Mouse (Mus musculus): Measurements from ENCODE around the gene Slc13a5. TPM values are rescaled to one million over a fixed set of nuclear protein-coding genes. Genes with fewer than 3 reads are reported as not detected.

Gene Slc13a5
- polyA plus RNA-seq, 1 experiment from 2014 or later: 0.84 TPM

DNA sequence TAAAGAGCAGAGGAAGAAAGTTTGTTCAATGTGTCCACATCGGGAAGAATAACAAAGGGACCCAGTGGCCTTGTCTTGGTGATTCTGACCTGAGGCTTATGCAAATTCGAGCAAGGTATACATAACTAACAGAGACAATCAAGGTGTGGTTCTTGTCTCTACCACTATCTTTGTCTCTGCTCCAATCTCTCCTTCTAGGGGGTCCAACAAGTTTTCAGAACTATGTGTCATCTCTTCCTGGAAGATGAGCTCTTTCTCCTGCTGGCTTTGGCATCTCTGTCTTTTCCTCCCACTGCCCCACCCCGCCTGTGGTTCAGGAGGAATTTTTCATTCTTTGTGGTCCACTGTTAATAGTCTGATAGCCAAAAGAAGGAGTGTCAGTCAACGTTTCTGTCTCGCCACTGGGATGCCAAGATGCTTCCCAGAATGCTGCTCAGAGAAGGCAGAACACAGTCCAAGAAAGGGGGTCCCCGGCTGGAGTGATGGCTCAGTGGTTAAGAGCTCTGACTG is 19.0 kb upstream of the Slc13a5 start:
- no peak overlapping the region for H3K4me2 ChIP-seq (replicated peaks)
- H3K36me3 ChIP-seq: no peaks in the 10 kb centered on the region
- H3K27me3 ChIP-seq: no peaks in the 10 kb centered on the region
- no peak overlapping the region for H3K27ac ChIP-seq
- no peak overlapping the region for H3K9ac ChIP-seq
- H3K4me1 ChIP-seq: no peaks in the 10 kb centered on the region
- no peak for ATAC-seq (ENCODE audit: low FRiP score, low read depth)
- no peak overlapping the region for H3K4me3 ChIP-seq
- H3K9me3 ChIP-seq: no peaks in the 10 kb centered on the region; the same call in 1 of the 2 replicates
- WGBS: 74% methylated on average over 6 of the region's 6 CpGs

GRCm38 (mm10) chr11:72284532-72285182 is 17.6 kb upstream of the Slc13a5 start:
- Histone ChIP-seq H3K36me3 (no peaks in the 10 kb centered on the region), H3K4me1 (no peaks in the 10 kb centered on the region), H3K4me2 (replicated peaks) (no peak overlapping the region), H3K4me3 (no peak overlapping the region), H3K27ac (no peak overlapping the region), H3K9ac (no peak overlapping the region), H3K9me3 (no peaks in the 10 kb centered on the region; the same call in 1 of the 2 replicates), H3K27me3 (no peaks in the 10 kb centered on the region)
- no peak for ATAC-seq (ENCODE audit: low FRiP score, low read depth)
- WGBS: 67% methylated on average over 14 of the region's 14 CpGs

DNA sequence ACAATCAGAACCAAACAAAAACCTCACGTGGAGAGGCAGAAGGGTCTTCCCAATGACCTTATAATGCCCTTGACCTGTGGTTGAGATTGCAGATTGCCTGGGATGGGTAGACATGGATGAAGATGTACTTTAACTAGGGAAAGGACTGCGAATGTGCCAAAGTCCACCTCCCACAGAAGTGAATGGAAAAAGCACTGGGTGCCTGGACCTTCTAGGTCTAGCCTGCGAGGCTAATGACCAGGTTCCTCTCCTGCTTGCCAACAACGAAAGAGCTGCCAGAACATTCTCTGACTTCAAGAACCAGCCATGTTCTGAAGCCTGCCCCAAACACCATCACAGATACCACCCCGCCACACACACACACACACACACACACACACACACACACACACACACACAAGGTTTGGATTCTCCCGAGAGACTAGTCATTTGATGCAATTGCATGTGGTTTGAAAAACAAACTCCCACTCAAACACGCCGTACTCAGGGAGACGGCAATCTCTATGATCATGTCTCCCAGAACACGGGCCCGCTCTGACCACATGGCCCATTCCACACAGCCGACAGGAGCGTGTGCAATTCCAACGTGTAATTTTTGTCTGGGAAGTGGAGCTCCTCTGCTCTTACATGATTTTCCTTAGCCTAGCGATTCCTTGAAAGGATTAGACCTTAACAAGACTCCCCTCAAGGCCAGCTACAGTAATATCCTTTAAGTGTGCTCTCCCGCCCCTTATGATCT is 16.6 kb upstream of the Slc13a5 start:
- Histone ChIP-seq H3K9ac (no peak overlapping the region), H3K27me3 (no peaks in the 10 kb centered on the region), H3K4me2 (replicated peaks) (no peak overlapping the region), H3K27ac (no peak overlapping the region), H3K36me3 (no peaks in the 10 kb centered on the region), H3K4me1 (no peaks in the 10 kb centered on the region), H3K9me3 (no peaks in the 10 kb centered on the region; the same call in 1 of the 2 replicates), H3K4me3 (no peak overlapping the region)
- ATAC-seq (ENCODE audit: low FRiP score, low read depth): no peak
- WGBS: 86% methylated on average over 16 of the region's 16 CpGs

DNA sequence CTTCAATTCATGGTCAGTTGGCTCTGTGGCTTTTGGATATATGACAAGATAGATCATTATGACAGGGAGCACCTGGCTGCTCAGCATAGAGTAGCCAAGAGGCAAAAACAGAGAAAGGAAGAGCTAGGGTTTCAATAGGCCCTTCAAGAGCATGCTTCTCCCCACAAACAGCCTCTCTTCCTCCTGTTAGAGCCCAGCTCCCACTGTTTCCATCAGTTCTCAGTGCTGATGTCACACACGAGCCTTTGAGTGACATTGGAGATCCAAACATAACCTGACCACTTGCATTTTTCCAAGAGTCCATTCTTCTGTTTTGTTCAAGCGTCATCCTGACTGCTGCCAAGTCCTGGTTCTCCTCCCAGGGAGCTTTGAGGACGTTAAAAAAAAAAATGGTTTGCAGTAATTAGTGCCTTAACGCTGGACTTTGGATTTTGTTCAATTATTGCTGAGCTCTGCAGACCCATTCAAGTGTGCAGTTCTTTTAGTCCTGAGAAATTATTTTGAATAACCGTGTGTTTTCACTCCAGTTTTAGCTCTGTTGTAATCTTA is 14.9 kb upstream of the Slc13a5 start:
- Histone ChIP-seq H3K4me3 (no peak overlapping the region), H3K27ac (no peak overlapping the region), H3K27me3 (no peaks in the 10 kb centered on the region), H3K4me1 (no peaks in the 10 kb centered on the region), H3K36me3 (no peaks in the 10 kb centered on the region), H3K9me3 (no peaks in the 10 kb centered on the region; the same call in 1 of the 2 replicates), H3K4me2 (replicated peaks) (no peak overlapping the region), H3K9ac (no peak overlapping the region)
- no peak for ATAC-seq (ENCODE audit: low FRiP score, low read depth)
- 58% methylated on average over 5 of the region's 5 CpGs for WGBS

DNA sequence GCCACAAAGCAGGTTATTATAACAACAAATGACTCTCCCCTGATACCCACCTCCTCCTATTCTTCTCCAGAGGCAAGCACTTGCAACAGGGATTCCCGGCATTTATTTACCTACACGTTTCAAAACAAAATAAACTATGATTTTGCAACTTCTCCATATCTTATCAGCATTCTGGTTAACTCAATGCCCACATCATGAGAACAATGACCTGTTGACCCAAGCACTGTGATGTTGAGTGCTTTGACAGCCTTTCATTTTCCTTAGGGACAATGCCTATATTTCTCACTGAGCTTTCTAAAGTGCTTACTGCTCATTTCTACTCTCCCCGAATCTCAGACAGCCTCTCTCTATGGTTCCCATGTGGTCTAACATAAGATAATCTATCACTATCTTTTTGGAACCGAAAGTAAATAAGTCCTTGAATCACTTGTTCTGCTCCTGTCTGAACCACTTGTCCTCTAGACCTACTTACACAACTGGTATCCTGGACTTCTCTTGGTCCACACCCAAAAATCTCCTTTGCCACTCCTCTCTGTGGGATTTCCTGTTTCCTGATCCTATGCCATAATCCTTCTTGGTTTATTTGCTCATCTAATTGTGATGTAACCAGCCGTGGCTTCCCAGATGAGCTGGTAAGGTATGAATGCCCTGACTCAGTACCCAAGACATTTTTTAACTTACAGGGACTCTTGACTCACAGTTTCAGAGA is 14.3 kb upstream of the Slc13a5 start:
- no peaks in the 10 kb centered on the region for H3K36me3 ChIP-seq
- WGBS: 82% methylated on average over 5 of the region's 5 CpGs
- H3K4me2 ChIP-seq (replicated peaks): no peak overlapping the region
- no peak overlapping the region for H3K27ac ChIP-seq
- H3K4me1 ChIP-seq: no peaks in the 10 kb centered on the region
- no peak overlapping the region for H3K9ac ChIP-seq
- ATAC-seq (ENCODE audit: low FRiP score, low read depth): no peak
- no peak overlapping the region for H3K4me3 ChIP-seq
- no peaks in the 10 kb centered on the region for H3K27me3 ChIP-seq
- no peaks in the 10 kb centered on the region; the same call in 1 of the 2 replicates for H3K9me3 ChIP-seq

- Histone ChIP-seq H3K4me2 (replicated peaks) (no peak overlapping the region), H3K9ac (no peak overlapping the region), H3K27me3 (peaks cover 13% of the 10 kb centered on the region), H3K36me3 (no peaks in the 10 kb centered on the region), H3K4me1 (no peaks in the 10 kb centered on the region), H3K9me3 (no peaks in the 10 kb centered on the region), H3K4me3 (no peak overlapping the region), H3K27ac (no peak overlapping the region)
- no peak for ATAC-seq (ENCODE audit: low FRiP score, low read depth)
- 73% methylated on average over 3 of the region's 3 CpGs for WGBS
Observed at GRCm38 (mm10) chr11:72273341-72273740, 6.3 kb upstream of the Slc13a5 start.

GRCm38 (mm10) chr11:72271761-72272160 is 4.7 kb upstream of the Slc13a5 start:
- no peak for ATAC-seq (ENCODE audit: low FRiP score, low read depth)
- Histone ChIP-seq H3K27ac (no peak overlapping the region), H3K4me2 (replicated peaks) (no peak overlapping the region), H3K4me3 (no peak overlapping the region), H3K9me3 (no peaks in the 10 kb centered on the region), H3K27me3 (peaks cover 28% of the 10 kb centered on the region), H3K9ac (no peak overlapping the region), H3K4me1 (peaks cover 6% of the 10 kb centered on the region), H3K36me3 (no peaks in the 10 kb centered on the region)
- WGBS: 46% methylated on average over 1 of the region's 1 CpGs

DNA sequence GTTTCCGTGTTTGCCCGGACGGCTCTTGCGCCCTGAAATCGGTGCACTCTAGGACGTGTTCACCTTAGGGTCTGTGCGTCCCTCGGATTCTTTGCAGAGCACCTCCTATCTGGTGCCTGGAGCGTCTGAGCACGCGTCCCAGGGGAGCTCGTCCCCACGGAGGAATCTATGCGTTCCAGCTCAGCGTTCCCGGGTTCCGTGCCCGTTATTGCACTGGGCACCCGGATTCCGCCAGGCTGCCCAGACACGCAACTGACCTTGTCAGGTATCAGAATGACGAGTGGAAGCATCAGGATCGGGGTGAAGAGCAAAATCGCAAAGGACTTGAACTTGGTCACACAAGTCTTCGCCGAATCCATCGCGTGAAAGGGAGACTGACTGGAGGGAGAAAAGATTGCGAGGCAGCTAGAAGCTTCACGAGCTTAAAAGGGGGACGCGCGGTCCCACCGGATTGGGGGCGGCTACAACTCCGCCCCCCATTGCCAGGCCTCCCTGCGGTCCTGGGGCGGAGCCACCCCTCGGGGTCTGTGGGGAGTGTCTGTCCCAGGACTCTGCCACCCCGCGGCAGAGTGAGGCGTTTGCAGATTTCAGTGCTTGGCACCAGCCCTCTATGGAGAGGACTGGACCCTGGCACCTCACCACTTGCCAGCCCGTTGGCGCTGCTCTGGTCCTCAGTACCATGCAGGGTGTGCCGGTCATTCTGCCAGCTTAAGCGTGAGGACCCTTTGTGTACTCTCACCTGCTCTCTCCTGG is 639 bp downstream of the Slc13a5 start:
- peaks cover 67% of the 10 kb centered on the region for H3K27me3 ChIP-seq
- peak; percentile 61; the same call in 1 of the 2 replicates for ATAC-seq (ENCODE audit: low FRiP score, low read depth)
- H3K36me3 ChIP-seq: no peaks in the 10 kb centered on the region
- no peaks in the 10 kb centered on the region for H3K9me3 ChIP-seq
- H3K9ac ChIP-seq: peak overlapping the region; percentile 62
- peak overlapping the region; percentile 85 for H3K4me2 ChIP-seq (replicated peaks)
- H3K27ac ChIP-seq: no peak overlapping the region
- under 1% methylated on average over 46 of the region's 46 CpGs for WGBS
- H3K4me3 ChIP-seq: peak overlapping the region; percentile 44
- H3K4me1 ChIP-seq: peaks cover 15% of the 10 kb centered on the region

DNA sequence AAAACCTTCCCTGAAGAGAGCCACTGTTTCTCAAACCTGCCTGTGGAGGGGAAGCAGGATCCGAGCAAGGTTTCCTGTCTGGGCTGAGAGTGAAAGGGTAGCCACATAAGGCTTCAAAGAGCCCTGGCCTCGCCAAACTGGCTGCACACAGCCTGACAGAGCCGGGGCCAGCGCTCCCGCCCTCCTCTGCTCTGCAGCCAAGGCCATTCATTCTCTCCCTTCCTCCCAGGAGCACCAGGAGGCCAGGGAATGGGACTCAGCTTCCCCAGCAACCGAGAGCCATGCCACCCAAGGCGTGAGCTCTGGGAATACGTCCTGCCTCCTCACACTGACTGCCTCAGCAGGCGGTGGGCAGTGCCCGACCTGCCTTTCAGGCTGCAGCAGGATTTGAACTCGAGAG is 1.5 kb downstream of the Slc13a5 start:
- WGBS: 8% methylated on average over 11 of the region's 11 CpGs

GRCm38 (mm10) chr11:72256441-72256840 is 10.6 kb downstream of the Slc13a5 start:
- no peak overlapping the region for H3K4me2 ChIP-seq (replicated peaks)
- H3K4me3 ChIP-seq: no peak overlapping the region
- no peak overlapping the region for H3K9ac ChIP-seq
- H3K27me3 ChIP-seq: no peaks in the 10 kb centered on the region
- no peaks in the 10 kb centered on the region for H3K4me1 ChIP-seq
- ATAC-seq (ENCODE audit: low FRiP score, low read depth): no peak
- H3K27ac ChIP-seq: no peak overlapping the region
- no peaks in the 10 kb centered on the region for H3K9me3 ChIP-seq
- WGBS: 80% methylated on average over 2 of the region's 2 CpGs
- H3K36me3 ChIP-seq: no peaks in the 10 kb centered on the region

More for the DNA sequence above, 1.5 kb downstream of the Slc13a5 start:
- H3K36me3 ChIP-seq: no peaks in the 10 kb centered on the region
- H3K9ac ChIP-seq: no peak overlapping the region
- ATAC-seq (ENCODE audit: low FRiP score, low read depth): no peak
- H3K9me3 ChIP-seq: no peaks in the 10 kb centered on the region
- no peak overlapping the region for H3K27ac ChIP-seq
- H3K27me3 ChIP-seq: peaks cover 62% of the 10 kb centered on the region
- H3K4me3 ChIP-seq: peak overlapping the region; percentile 44
- peak overlapping the region; percentile 85; the same call in 1 of the 2 replicates for H3K4me2 ChIP-seq (replicated peaks)
- H3K4me1 ChIP-seq: peaks cover 15% of the 10 kb centered on the region

- ATAC-seq (ENCODE audit: low FRiP score, low read depth): no peak
- H3K27me3 ChIP-seq: 0 out of 2 replicates have a peak, but pooled peaks cover under 1% of the 10 kb centered on the region
- WGBS: 89% methylated on average over 4 of the region's 4 CpGs
- no peak overlapping the region for H3K27ac ChIP-seq
- H3K9me3 ChIP-seq: no peaks in the 10 kb centered on the region
- H3K4me2 ChIP-seq (replicated peaks): no peak overlapping the region
- no peaks in the 10 kb centered on the region for H3K36me3 ChIP-seq
- H3K4me3 ChIP-seq: no peak overlapping the region
- H3K4me1 ChIP-seq: no peaks in the 10 kb centered on the region
- H3K9ac ChIP-seq: no peak overlapping the region
Observed at GRCm38 (mm10) chr11:72255629-72256028, 11.4 kb downstream of the Slc13a5 start.

Data from limb, embryonic 13.5 days (tissue).